Mouse (Mus musculus): ENCODE data around the gene Klhdc2. TPM values are rescaled to one million over a fixed set of nuclear protein-coding genes. Genes with fewer than 3 reads are reported as not detected.

Gene Klhdc2
- total RNA-seq, 2 experiments from 2014 or later, result 150 to 166 TPM

DNA sequence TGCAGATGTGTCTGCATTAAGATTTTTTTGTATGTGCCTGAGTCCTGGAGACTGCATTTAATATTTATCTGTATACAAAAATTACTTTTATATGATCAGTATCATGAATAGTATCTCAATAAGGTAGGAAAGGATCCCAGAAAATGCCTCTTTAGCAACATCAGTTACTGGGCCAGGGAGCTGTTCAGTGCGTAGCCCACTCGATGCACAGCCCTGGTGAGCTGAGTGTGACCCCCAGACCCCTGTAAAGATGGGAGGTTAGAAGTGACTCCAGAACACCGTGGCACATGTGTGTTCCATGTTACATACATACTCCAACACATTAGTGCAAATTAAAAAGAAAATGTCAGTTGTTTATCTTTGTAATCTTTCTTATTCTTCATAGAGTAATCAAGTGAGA, 3.4 kb downstream of the Klhdc2 start:
- intact Hi-C loops (cut with DNase I), result loop anchor here (5.0 kb wide), 1 partner anchor 103 kb away; the partner anchor contains the start of genes Dnaaf2 and Gm49383
- DNase-seq, result no peak

DNA sequence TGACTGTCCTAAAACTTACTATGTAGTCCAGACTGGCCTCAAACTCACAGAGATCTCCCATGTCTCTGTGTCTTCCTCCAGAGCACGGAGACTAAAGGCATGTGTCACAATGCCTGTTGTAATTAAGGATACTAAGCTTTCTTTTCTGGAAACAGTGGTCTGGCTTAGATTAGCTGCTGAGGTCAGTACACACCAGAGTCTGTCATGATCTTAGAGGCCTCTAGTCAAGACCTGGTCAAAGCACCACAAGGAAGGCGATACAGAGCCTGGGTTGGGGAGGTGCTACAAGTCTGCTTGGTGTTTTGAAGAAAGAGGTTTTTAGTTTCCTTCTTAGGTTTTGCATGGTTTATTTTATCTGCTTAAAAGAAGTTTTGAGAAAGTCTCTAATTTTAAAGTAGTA, 3.9 kb downstream of the Klhdc2 start:
- no peak for DNase-seq
- intact Hi-C loops (cut with DNase I), result no loop called here

DNA sequence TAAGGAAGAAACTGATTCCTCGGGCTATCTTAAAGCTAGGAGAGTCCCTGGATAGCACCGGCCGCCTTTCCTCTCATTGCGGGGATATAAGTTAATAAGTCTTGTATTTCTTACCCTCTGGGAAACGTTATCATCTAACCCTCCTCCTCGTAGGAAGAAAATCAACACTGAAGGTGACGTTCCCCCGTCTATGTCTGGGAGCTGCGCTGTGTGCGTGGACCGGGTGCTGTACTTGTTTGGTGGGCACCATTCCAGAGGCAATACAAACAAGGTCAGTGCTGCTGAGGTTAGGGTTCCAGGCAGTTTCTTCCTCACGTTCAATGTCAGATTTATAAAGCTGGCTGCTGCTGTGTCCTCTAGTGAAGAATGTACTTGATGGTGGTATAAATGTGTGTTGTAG, 5.7 kb downstream of the Klhdc2 start:
- DNase-seq, result no peak
- intact Hi-C loops (cut with DNase I), result no loop called here

DNA sequence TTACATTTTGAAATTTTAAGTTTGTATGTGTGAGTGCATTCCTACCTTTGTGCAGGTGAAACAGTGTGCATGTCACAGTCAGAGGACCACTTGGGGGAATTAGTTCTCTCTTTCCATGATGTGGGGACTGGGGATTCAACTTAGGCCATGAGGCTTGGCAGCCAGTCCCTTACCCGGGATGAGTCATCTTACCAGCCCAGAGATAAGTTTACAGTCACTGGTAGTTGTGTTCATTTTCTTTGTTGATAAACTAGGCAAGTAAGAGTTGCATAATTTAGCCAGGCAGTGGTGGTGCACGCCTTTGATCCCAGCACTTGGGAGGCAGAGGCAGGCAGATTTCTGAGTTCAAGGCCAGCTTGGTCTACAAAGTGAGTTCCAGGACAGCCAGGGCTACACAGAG, 7.6 kb downstream of the Klhdc2 start:
- DNase-seq, result no peak
- intact Hi-C loops (cut with DNase I), result no loop called here

DNA sequence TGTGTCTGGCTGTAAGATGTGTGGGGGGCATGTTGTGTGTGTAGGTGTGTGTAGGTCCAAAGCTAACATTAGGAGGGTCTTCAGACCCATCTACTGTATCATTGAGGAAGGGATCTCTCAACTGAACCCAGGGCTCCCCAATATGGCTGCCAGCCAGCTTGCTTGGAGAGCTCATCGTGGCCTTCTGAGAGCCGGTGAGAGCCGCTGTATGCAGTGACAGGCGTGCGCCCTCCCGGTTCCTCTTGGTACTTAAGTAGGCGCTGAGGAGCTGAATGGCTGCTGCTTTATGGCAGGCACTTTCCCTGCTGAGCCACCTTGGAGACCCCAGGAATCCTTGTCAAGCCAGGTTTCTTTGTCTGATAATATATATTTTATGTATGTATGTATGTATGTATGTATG, 9.9 kb downstream of the Klhdc2 start:
- intact Hi-C loops (cut with DNase I), result no loop called here
- DNase-seq, result no peak

DNA sequence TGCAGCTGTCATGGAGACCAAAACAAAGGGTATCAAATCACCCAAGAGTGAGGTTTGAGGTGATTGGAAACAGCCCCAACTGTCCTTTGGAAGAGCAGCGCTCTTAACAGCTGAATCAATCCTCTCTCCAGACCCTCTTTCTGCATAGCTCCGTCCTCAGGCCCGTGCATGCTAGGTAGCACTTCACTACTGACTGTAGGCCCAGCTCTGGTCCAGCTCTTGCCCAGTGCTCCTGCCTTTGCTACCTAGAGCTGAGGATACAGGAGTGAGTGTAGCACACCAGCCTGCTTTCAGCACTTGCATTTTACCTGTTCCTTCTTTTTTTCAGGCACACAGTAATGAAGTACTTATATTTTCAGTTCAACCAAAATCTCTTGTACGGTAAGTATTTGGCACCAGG, 13.2 kb downstream of the Klhdc2 start:
- no peak for DNase-seq
- intact Hi-C loops (cut with DNase I), result loop anchor here (5.0 kb wide), 1 partner anchor 38 kb away; no protein-coding TSS in a partner anchor

DNA sequence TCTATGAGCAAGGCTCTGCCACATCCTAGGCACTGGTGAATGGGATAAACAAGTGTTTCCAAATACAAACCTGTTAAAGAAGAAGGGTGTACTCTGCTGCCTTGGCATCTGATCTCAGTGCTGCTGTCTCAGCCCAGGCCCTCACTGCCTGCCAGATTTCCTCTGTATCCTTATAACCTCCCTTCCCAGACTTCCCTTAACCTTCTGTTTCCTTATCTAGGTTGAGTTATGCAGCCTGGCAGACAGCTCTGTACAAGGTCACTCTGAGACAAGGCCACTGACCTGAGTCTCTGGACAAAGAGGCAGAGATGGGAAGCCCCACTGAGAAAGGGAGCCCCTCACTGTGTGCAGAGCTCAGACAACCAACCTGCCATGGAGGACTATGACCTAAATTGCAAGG, 21.9 kb downstream of the Klhdc2 start:
- intact Hi-C loops (cut with DNase I), result no loop called here

DNA sequence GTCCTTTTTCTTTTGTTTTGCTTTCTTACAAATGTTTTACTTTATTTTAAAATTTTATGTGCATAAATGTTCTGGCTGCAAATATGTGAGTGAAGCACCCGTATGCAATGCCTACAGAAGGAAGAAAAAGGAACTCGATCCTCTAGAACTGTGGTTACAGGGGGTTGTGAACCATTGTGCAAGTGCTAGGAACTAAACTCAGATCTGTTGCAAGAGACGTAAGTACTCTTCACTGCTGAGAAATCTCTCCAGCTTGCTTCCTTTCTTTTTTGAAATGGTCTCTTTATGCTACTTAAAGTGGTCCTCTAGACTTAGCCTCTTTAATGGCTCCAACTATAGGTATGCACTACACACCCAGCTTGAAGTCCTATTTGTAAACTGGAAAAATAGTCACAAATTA, 34.7 kb downstream of the Klhdc2 start:
- no peak for DNase-seq
- intact Hi-C loops (cut with DNase I), result no loop called here

More for the DNA sequence above, 21.9 kb downstream of the Klhdc2 start:
- no peak for DNase-seq

DNA sequence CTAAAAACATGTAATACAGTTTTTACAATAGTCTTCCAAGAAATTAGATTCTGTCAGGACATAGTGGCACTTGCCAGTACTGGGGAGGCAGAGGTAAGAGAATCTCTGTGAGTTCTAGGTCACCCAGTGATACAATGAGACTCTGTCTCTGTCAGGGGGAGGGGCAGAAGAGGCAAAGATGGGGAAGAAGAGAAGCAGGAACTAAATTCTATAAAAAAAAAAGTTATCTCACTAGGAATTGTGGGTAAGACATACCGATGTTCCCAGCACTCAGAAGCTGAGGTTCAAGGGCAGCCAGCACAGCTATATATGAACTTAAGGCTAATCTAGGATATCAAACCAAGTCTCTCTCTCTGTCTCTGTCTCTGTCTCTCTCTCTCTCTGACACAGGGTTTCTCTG, 35.7 kb downstream of the Klhdc2 start:
- intact Hi-C loops (cut with DNase I), result no loop called here
- no peak for DNase-seq

DNA sequence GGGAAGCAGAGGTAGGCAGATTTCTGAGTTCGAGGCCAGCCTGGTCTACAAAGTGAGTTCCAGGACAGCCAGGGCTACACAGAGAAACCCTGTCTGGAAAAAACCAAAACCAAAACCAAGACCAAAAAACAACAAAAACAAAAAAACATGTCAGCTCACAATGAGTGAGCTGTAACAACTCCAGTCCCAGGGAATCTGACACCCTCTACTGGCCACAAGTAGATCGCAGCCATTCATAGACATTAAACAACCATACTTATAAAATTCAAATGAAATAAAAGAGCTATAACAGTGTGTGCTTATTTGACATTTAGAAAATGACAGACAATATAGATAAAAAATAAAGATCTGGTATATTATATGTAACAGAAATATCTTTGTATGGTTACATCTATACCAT, 37.1 kb downstream of the Klhdc2 start:
- peak; percentile 8 for DNase-seq
- intact Hi-C loops (cut with DNase I), result no loop called here

DNA sequence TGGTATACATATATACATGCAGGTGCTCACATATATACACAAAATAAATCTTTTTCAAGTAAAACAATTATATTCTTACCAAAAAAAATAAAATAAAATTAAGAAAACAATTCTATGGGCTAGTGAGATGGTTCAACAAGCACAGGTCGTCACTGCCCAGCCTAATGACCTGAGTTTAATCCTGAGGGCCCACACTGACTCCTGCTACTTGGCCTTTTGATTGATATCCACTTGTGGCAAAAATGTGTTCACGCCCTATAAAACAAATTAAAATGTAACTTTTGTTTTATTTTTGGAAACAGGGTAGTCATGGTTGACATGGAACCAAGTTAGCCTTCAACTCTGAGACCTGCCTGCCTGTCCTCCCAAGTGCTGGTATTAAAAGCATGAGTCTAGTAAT, 53.4 kb downstream of the Klhdc2 start:
- DNase-seq, result no peak
- intact Hi-C loops (cut with DNase I), result loop anchor here (5.0 kb wide), 2 partner anchors 38 to 237 kb away; no protein-coding TSS in a partner anchor

DNA sequence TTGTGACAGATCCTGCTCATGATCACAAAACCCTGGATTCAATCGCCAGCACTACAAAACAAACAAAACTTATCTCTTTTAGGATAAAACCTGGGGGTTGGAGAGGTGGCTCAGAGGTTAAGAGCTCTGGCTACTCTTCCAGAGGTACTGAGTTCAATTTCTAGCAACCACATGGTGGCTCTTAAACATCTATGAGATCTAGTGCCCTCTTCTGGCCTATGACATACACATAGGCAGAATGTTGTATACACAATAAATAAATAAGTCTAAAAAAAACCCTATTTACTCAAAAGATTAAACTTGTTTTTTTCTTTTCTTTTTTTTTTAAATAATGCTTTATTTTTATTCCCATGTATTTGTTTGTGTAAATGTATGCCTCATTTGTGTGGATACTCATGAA, 55.2 kb downstream of the Klhdc2 start:
- intact Hi-C loops (cut with DNase I), result loop anchor here (5.0 kb wide), 1 partner anchor 236 kb away; no protein-coding TSS in a partner anchor
- no peak for DNase-seq

DNA sequence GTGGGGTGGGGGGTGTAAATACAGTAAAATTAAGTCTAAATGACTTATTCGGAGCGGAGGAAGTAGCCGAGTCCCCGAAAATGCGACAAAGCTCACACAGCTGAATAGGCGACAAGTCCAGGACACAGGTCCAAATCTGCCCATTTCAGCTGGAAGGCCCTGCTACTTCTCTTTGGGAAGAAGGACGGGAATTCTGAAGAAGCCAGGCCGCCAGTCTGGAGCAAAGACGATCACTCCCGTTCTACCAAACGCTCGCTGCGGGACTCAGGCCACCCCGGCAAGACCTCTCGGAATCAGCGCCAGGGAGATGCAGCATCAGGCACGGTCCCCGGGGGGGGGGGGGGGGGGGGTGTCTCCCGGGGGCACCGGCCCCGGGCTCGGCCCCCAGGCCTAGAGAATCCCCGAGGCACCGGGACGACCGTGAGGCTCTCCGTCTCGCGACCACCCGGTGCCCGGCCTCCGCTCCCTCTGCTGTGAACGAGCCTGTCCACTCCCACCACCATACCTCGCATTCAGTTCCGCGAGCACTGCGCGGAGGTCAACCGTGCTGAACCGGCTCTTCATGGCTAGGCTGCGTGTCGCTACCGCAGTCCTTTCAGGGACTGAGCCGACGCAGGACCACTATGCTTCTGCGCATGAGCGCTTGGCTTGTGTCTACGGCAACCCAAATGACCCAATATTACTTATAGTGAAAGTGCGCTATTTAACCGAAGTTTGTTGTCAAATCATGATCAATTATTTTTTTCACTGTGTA, 60.2 kb downstream of the Klhdc2 start, which contains the start of gene Nemf:
Gene Nemf, minus strand, starts transcription at position 620 of the 754 bp plus-strand sequence.
- intact Hi-C loops (cut with DNase I), result no loop called here
- peak; percentile 81 for DNase-seq

DNA sequence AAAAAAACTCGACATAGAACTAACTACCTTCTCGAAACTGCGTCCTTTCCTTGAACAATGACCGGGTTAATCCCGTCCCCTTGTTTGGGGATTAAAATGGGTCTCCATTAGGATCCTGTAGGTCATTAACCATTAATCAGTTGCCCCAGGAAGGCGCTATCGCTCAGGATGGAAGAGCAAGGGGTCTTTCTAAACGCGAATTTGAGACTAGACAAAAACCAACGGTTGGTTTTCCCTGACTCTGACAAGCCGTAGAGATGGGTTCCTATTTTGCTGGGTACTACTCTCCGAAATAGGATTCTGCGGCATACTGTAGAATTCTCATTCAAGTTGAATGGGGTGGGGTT, 60.8 kb downstream of the Klhdc2 start:
- intact Hi-C loops (cut with DNase I), result no loop called here
- DNase-seq, result peak; percentile 13

Other genes with a start within 250 kb of the Klhdc2 start
- gene Rps29, start 137.5 kb upstream of the Klhdc2 start, total RNA-seq (2021), result 1,000 to 10,000 TPM; 1,367 to 1,400 TPM
- 1 to 10 TPM; 1.5 to 2.9 TPM for gene Lrr1, start 127.9 kb upstream of the Klhdc2 start, total RNA-seq (2021)
- 100 to 1,000 TPM; 230 to 246 TPM for gene Rpl36al, start 112.6 kb upstream of the Klhdc2 start, total RNA-seq (2021)
- gene Mgat2, start 112.5 kb upstream of the Klhdc2 start, total RNA-seq (2021), result 10 to 100 TPM; 36.0 to 40.1 TPM
- gene Gm49383, start 99.6 kb upstream of the Klhdc2 start, total RNA-seq (2021), result 1 to 10 TPM; 6.1 to 7.4 TPM
- 1 to 10 TPM; 2.5 to 2.6 TPM for gene Dnaaf2, start 98.3 kb upstream of the Klhdc2 start, total RNA-seq (2021)
- gene Gm49384, start 92.4 kb upstream of the Klhdc2 start, total RNA-seq (2021), result 1 to 10 TPM; 4.4 to 7.0 TPM
- gene Pole2, start 68.5 kb upstream of the Klhdc2 start, total RNA-seq (2021), result 1 to 10 TPM; 2.4 to 2.7 TPM
- gene Klhdc1, start 55.5 kb upstream of the Klhdc2 start, total RNA-seq (2021), result 10 to 100 TPM; 13.1 to 16.1 TPM
- 10 to 100 TPM; 50.9 to 51.1 TPM for gene Nemf, start 60.5 kb downstream of the Klhdc2 start, total RNA-seq (2021)
- 10 to 100 TPM; 70.7 to 71.8 TPM for gene Arf6, start 75.5 kb downstream of the Klhdc2 start, total RNA-seq (2021)
- 1 to 10 TPM in 1 of 2 experiments, not detected in 1; 1.4 TPM for gene Gm9887, start 75.8 kb downstream of the Klhdc2 start, total RNA-seq (2021)